Mouse (Mus musculus) layer of hippocampus, adult 2 months (tissue): Measurements from ENCODE around the gene Mmrn1. TPM values are rescaled to one million over a fixed set of nuclear protein-coding genes. Genes with fewer than 3 reads are reported as not detected.

Experiments
- DNase-seq, 2 experiments: peaks; one replicate each; pipeline ENCODE4 v3.0.0; 2022; ENCODE audit warnings: low spot score in 2 of 2
- H3K27ac ChIP-seq: fragments of 200-600 bp; 2 replicates; pipeline ENCODE4 v1.8.1; 2022
- H3K4me3 ChIP-seq: fragments of 200-600 bp; 2 replicates; pipeline ENCODE4 v1.8.1; 2022; ENCODE audit warnings: mild to moderate bottlenecking
- CTCF ChIP-seq: fragments of 200-600 bp; conservative IDR thresholded peaks from 2 replicates; pipeline ENCODE4 v1.8.1; 2022; ENCODE audit warnings: antibody characterized with exemption, mild to moderate bottlenecking, moderate library complexity
- total RNA-seq, 2 experiments: library from RNA; stranded (reverse); gene quantifications; 2 replicates each; pipeline ENCODE4 v1.2.3; 2021

The Mmrn1 gene
- total RNA-seq, 2 experiments from 2014 or later = not detected

- no peak for TF ChIP-seq CTCF
- H3K4me3 ChIP-seq = no peak overlapping the region
- H3K27ac ChIP-seq = no peak overlapping the region
- no peak for DNase-seq
These were observed 42.2 kb downstream of the Mmrn1 start for GRCm38 (mm10) chr6:60966931-60967330.

GRCm38 (mm10) chr6:60969407-60969806 is 44.6 kb downstream of the Mmrn1 start:
- DNase-seq = no peak
- Histone ChIP-seq H3K27ac (no peak overlapping the region), H3K4me3 (no peak overlapping the region)
- no peak for TF ChIP-seq CTCF

- no peak for DNase-seq
- Histone ChIP-seq H3K27ac (no peak overlapping the region), H3K4me3 (no peak overlapping the region)
- TF ChIP-seq CTCF = no peak
These were observed 46.0 kb downstream of the Mmrn1 start for GRCm38 (mm10) chr6:60970811-60971210.

GRCm38 (mm10) chr6:60978610-60979009 is 53.8 kb downstream of the Mmrn1 start:
- Histone ChIP-seq H3K4me3 (no peak overlapping the region), H3K27ac (no peak overlapping the region)
- no peak for DNase-seq
- TF ChIP-seq CTCF = no peak

- H3K27ac ChIP-seq = no peak overlapping the region
- H3K4me3 ChIP-seq = no peak overlapping the region
- DNase-seq = no peak
- TF ChIP-seq CTCF = no peak
These were observed 54.3 kb downstream of the Mmrn1 start for GRCm38 (mm10) chr6:60979039-60979438.

- no peak overlapping the region for H3K27ac ChIP-seq
- DNase-seq = no peak
- no peak overlapping the region for H3K4me3 ChIP-seq
- no peak for TF ChIP-seq CTCF
These were observed 59.6 kb downstream of the Mmrn1 start for GRCm38 (mm10) chr6:60984360-60984759.

- peak in 1 of 2 experiments; percentile 9 for DNase-seq
- Histone ChIP-seq H3K27ac (no peak overlapping the region), H3K4me3 (no peak overlapping the region)
- TF ChIP-seq CTCF = peak; percentile 79
These were observed 61.1 kb downstream of the Mmrn1 start for GRCm38 (mm10) chr6:60985919-60986318.

GRCm38 (mm10) chr6:60986914-60987313 is 62.1 kb downstream of the Mmrn1 start:
- Histone ChIP-seq H3K4me3 (no peak overlapping the region), H3K27ac (no peak overlapping the region)
- TF ChIP-seq CTCF = no peak
- no peak for DNase-seq

- H3K4me3 ChIP-seq = no peak overlapping the region
- no peak for TF ChIP-seq CTCF
- H3K27ac ChIP-seq = no peak overlapping the region
- DNase-seq = no peak
These were observed 63.0 kb downstream of the Mmrn1 start for GRCm38 (mm10) chr6:60987804-60988203.

- no peak for TF ChIP-seq CTCF
- H3K4me3 ChIP-seq = no peak overlapping the region
- DNase-seq = no peak
- H3K27ac ChIP-seq = no peak overlapping the region
These were observed 67.6 kb downstream of the Mmrn1 start for GRCm38 (mm10) chr6:60992366-60992765.

- Histone ChIP-seq H3K27ac (no peak overlapping the region), H3K4me3 (no peak overlapping the region)
- DNase-seq = no peak
- no peak for TF ChIP-seq CTCF
These were observed 68.8 kb downstream of the Mmrn1 start for GRCm38 (mm10) chr6:60993386-60994108.

- H3K27ac ChIP-seq = no peak overlapping the region
- DNase-seq = no peak
- TF ChIP-seq CTCF = no peak
- H3K4me3 ChIP-seq = no peak overlapping the region
These were observed 69.3 kb downstream of the Mmrn1 start for GRCm38 (mm10) chr6:60994114-60994513.

- H3K27ac ChIP-seq = no peak overlapping the region
- no peak for TF ChIP-seq CTCF
- DNase-seq = no peak
- no peak overlapping the region for H3K4me3 ChIP-seq
These were observed 69.7 kb downstream of the Mmrn1 start for GRCm38 (mm10) chr6:60994521-60994920.

GRCm38 (mm10) chr6:60995596-60995995 is 70.8 kb downstream of the Mmrn1 start:
- no peak for TF ChIP-seq CTCF
- Histone ChIP-seq H3K27ac (no peak overlapping the region), H3K4me3 (no peak overlapping the region)
- DNase-seq = no peak
